Mouse (Mus musculus) hindbrain, embryonic 11.5 days (tissue): Measurements from ENCODE around the gene Nebl. TPM values are rescaled to one million over a fixed set of nuclear protein-coding genes. Genes with fewer than 3 reads are reported as not detected.

Experiments used
- ATAC-seq: fragments of 200-750 bp; cut with Nextera tagmentation; 2 replicates; pipeline ENCODE4 v1.8.0; 2017; ENCODE audit warnings: mild to moderate bottlenecking, moderate TSS enrichment, moderate library complexity; ENCODE audit not compliant: low FRiP score
- DNase-seq: peaks from one replicate; pipeline ENCODE4 v3.0.0-alpha.2; 2015; ENCODE audit warnings: low spot score
- H3K27ac ChIP-seq: fragments of 300-500 bp; sonication (generic); 2 replicates; pipeline ENCODE4 v1.5.1; 2014; ENCODE audit warnings: mild to moderate bottlenecking, low read depth, low read length
- H3K27me3 ChIP-seq: fragments of 300-500 bp; sonication (generic); 2 replicates; pipeline ENCODE4 v1.6.1; 2014; ENCODE audit warnings: mild to moderate bottlenecking, low read length, moderate library complexity, mixed read lengths; ENCODE audit not compliant: control insufficient read depth, insufficient read depth
- H3K36me3 ChIP-seq: fragments of 300-500 bp; sonication (generic); 2 replicates; pipeline ENCODE4 v1.6.1; 2014; ENCODE audit warnings: mild to moderate bottlenecking, low read length, moderate library complexity, mixed read lengths; ENCODE audit not compliant: control insufficient read depth, insufficient read depth
- H3K4me1 ChIP-seq: fragments of 300-500 bp; sonication (generic); replicated peaks from 2 replicates; pipeline ENCODE4 v1.6.1; 2014; ENCODE audit warnings: low read length, mixed read lengths; ENCODE audit not compliant: control insufficient read depth, insufficient read depth
- H3K4me2 ChIP-seq: fragments of 300-500 bp; sonication (generic); replicated peaks from 2 replicates; pipeline ENCODE4 v1.6.1; 2014; ENCODE audit warnings: mild to moderate bottlenecking, low read depth, low read length
- H3K4me3 ChIP-seq: fragments of 300-500 bp; sonication (generic); 2 replicates; pipeline ENCODE4 v1.5.1; 2014; ENCODE audit warnings: low read depth, low read length
- H3K9ac ChIP-seq: fragments of 300-500 bp; sonication (generic); 2 replicates; pipeline ENCODE4 v1.6.1; 2014; ENCODE audit warnings: low read depth, low read length
- H3K9me3 ChIP-seq: fragments of 300-500 bp; sonication (generic); 2 replicates; pipeline ENCODE4 v1.6.1; 2016; ENCODE audit warnings: low read length; ENCODE audit not compliant: control insufficient read depth
- WGBS: fragments of 180-500 bp; shearing (Covaris S2); extraction: QIAGEN DNeasy Blood & Tissue Kit; methylation state at CpG from one replicate; pipeline ENCODE4 v1.1.7; 2014; 5-methylcytosine and 5-hydroxymethylcytosine counted together
- polyA plus RNA-seq: library from polyadenylated mRNA; unstranded; fragments of >200 nt; fragmentation: Nextera tagmentation; extraction: Ambion mirVana; gene quantifications from 2 replicates; pipeline ENCODE4 v1.2.1, GENCODE M21; 2014

Nebl gene
- polyA plus RNA-seq, 1 experiment from 2014 or later, result 8.6 TPM

DNA sequence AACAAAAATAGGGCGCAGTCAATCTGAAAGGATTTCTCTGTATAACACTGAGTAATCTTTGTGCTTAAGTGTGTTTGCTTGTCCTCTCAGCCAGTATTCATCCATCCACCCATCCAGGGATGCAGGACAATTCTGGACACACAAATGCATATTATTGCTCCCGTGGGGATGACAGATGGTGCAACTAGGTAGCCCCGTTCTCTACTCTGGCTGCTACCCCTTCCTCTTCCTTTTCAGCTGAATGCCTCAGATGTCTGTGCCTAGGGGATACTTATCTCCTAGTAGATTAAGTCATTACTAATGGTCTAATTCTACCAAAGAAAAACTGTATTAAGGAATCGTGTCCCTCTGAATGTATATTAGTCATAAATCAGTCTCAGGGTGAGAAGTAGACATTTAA, 296.0 kb downstream of the Nebl start:
- Histone ChIP-seq H3K4me3 (no peak overlapping the region), H3K9me3 (no peaks in the 10 kb centered on the region), H3K27ac (no peak overlapping the region), H3K4me1 (peaks cover 3% of the 10 kb centered on the region; the same call in 1 of the 2 replicates), H3K4me2 (no peak overlapping the region), H3K27me3 (peaks cover 2% of the 10 kb centered on the region; the same call in 1 of the 2 replicates), H3K9ac (no peak overlapping the region), H3K36me3 (no peaks in the 10 kb centered on the region)
- WGBS, result 77% methylated on average over 4 of the region's 4 CpGs
- ATAC-seq (peak; percentile 46; the same call in 1 of the 2 replicates), DNase-seq (no peak)

DNA sequence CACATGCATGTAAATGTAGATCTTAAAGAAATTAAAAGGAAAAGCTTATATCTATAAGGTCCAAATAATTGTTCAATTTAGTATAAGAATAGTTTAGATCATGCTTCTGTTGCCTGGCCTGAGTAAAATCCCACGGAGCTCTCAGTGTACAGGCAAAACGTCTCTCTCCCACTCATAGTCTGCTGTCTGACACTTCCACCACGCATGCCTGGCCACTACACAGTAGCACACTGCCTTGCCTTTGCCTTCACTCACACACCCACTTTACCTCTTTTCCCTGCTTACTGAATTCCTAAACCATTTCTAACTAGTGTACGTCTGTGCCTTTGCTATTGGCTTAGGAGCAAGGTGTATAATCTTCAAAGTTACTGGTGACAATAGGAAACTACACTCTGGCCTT, 302.2 kb downstream of the Nebl start:
- H3K27me3 ChIP-seq, result no peaks in the 10 kb centered on the region; the same call in 1 of the 2 replicates
- H3K4me2 ChIP-seq, result no peak overlapping the region
- no peaks in the 10 kb centered on the region for H3K4me1 ChIP-seq
- DNase-seq (no peak), ATAC-seq (no peak)
- no peak overlapping the region for H3K27ac ChIP-seq
- H3K9me3 ChIP-seq, result no peaks in the 10 kb centered on the region
- H3K9ac ChIP-seq, result no peak overlapping the region
- WGBS, result 80% methylated on average over 4 of the region's 4 CpGs
- no peaks in the 10 kb centered on the region for H3K36me3 ChIP-seq
- H3K4me3 ChIP-seq, result no peak overlapping the region

DNA sequence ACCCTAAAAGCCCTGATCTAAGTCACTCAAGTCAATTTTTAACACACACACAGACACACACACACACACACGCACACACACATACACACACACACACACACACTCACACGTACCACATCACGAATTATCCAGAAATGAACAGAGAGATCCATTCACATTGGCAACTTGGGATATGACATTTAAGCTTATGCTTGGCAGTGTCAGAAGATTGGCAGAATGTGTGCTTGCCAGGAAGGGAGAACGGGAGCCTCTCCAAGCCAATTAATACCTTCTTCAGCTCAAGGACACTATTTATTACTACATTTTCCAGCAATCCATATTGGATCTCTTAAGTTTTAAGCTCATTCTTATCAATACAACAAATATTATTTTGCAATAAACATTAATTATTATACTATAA, 303.1 kb downstream of the Nebl start:
- 91% methylated on average over 4 of the region's 4 CpGs for WGBS
- no peaks in the 10 kb centered on the region for H3K36me3 ChIP-seq
- H3K9ac ChIP-seq, result no peak overlapping the region
- no peaks in the 10 kb centered on the region for H3K4me1 ChIP-seq
- no peaks in the 10 kb centered on the region; the same call in 1 of the 2 replicates for H3K27me3 ChIP-seq
- H3K9me3 ChIP-seq, result no peaks in the 10 kb centered on the region
- H3K4me3 ChIP-seq, result no peak overlapping the region
- no peak overlapping the region for H3K27ac ChIP-seq
- no peak overlapping the region for H3K4me2 ChIP-seq
- DNase-seq (no peak), ATAC-seq (no peak)

DNA sequence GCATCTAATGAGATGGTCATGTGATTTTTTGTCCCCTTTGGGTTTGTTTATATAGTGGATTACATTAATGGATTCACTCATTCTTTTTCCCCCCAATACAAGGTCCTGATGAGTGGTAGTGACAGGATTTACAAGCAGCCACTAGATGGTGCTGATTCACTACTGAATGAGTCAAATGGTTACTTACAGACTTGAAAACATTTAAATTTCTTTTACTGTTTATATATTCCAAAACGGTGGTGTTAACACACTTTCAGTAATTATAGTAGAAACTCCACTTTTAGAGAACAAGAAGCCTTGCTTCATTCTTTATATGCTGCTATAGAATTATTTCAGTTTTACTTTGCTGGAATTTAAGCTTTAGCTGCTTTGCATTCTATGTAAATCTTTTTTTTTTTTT, 308.3 kb downstream of the Nebl start:
- 4% methylated on average over 1 of the region's 1 CpGs for WGBS
- no peaks in the 10 kb centered on the region for H3K4me1 ChIP-seq
- H3K4me3 ChIP-seq, result no peak overlapping the region
- no peak overlapping the region for H3K4me2 ChIP-seq
- no peak overlapping the region for H3K27ac ChIP-seq
- H3K9ac ChIP-seq, result no peak overlapping the region
- H3K27me3 ChIP-seq, result no peaks in the 10 kb centered on the region
- DNase-seq, result peak; percentile 74
- no peaks in the 10 kb centered on the region for H3K36me3 ChIP-seq
- H3K9me3 ChIP-seq, result no peaks in the 10 kb centered on the region
- ATAC-seq, result peak; percentile 66; the same call in 1 of the 2 replicates

DNA sequence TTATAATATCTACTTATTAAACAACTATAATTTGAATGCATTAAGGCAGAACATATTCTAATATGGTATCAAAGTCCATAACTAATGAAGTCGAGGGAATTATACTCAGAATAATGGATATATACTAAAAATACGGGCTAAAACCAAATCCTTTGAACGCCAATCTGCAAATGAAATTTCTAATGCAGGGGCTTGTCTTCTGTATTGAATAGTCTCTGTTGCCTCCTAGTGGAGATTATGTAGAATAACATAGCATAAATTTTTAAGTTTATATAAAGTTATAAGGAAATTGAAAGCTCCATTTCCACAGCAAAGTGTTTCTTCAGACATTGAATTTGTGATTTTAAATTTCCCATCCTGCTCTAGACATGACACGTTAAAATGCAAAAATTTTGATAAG, 315.9 kb downstream of the Nebl start:
- H3K4me1 ChIP-seq, result no peaks in the 10 kb centered on the region
- no peak for DNase-seq

DNA sequence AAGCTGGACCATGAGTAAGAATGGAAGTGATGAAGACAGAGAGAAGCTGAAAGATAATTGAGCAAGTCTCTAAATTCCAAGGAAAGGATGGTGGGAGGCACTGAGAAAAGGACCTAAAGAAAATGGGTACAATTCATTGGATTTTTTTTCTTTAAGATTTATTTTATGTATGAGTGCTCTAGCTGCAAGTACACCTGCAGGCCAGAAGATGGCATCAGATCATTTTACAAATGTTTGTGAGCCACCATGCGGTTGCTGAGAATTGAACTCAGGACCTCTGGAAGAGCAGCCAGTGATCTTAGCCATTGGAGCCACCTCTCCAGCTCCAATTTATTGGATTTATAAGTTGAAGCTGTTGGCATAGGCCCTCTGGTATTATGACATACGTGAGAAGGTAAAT, 316.9 kb downstream of the Nebl start:
- H3K27me3 ChIP-seq, result no peaks in the 10 kb centered on the region
- no peak overlapping the region for H3K27ac ChIP-seq
- no peaks in the 10 kb centered on the region for H3K4me1 ChIP-seq
- H3K9me3 ChIP-seq, result no peaks in the 10 kb centered on the region
- H3K4me2 ChIP-seq, result no peak overlapping the region
- no peak for DNase-seq
- H3K36me3 ChIP-seq, result no peaks in the 10 kb centered on the region
- ATAC-seq, result no peak
- no peak overlapping the region for H3K9ac ChIP-seq
- 89% methylated on average over 2 of the region's 2 CpGs for WGBS
- H3K4me3 ChIP-seq, result no peak overlapping the region

More for the DNA sequence above, 315.9 kb downstream of the Nebl start:
- no peak overlapping the region for H3K27ac ChIP-seq
- H3K27me3 ChIP-seq, result no peaks in the 10 kb centered on the region
- no peaks in the 10 kb centered on the region for H3K9me3 ChIP-seq
- no peak for ATAC-seq
- 35% methylated on average over 4 of the region's 4 CpGs for WGBS
- H3K4me2 ChIP-seq, result no peak overlapping the region
- H3K9ac ChIP-seq, result no peak overlapping the region
- H3K36me3 ChIP-seq, result no peaks in the 10 kb centered on the region
- H3K4me3 ChIP-seq, result no peak overlapping the region

DNA sequence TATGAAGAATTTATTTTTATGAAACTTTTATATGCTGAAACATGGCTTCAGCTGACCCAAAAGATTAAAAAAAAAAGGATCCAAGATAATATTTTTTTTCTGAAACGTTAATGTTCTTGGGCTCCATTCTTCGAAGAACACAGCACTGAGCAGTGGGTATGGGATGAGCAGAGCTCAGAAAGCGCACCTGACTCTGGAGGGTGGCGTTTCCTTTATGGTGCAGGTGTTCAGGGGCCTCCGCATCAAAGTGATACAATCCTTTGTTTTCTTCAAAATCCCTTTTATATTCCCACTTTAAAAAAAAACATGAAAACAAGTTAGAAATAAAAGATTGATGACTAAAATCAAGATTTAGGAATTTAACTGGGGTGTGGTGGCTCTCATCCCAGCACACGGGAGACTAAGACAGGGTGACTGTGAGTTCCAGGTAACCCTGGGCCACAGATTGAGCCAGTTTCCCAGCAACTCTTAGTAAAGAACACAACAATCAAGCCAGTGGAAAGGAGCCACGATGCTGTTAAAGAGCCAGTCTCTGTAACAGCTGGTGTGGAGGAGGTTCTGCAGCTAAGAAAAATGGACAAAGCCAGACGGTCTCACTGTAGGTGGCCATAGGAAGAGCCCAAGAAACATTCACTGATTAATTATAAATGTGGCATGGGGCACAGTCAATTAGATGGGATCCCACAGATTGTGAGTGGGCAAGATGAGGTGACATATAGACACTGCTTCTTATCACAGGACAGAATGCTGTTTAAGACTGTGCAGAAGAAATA, 317.6 kb downstream of the Nebl start:
- ATAC-seq (peak; percentile 25; the same call in 1 of the 2 replicates), DNase-seq (no peak)
- no peak overlapping the region for H3K9ac ChIP-seq
- no peaks in the 10 kb centered on the region for H3K36me3 ChIP-seq
- no peaks in the 10 kb centered on the region for H3K27me3 ChIP-seq
- no peaks in the 10 kb centered on the region for H3K9me3 ChIP-seq
- H3K27ac ChIP-seq, result no peak overlapping the region
- H3K4me3 ChIP-seq, result no peak overlapping the region
- H3K4me2 ChIP-seq, result no peak overlapping the region
- 77% methylated on average over 8 of the region's 8 CpGs for WGBS
- no peaks in the 10 kb centered on the region for H3K4me1 ChIP-seq

DNA sequence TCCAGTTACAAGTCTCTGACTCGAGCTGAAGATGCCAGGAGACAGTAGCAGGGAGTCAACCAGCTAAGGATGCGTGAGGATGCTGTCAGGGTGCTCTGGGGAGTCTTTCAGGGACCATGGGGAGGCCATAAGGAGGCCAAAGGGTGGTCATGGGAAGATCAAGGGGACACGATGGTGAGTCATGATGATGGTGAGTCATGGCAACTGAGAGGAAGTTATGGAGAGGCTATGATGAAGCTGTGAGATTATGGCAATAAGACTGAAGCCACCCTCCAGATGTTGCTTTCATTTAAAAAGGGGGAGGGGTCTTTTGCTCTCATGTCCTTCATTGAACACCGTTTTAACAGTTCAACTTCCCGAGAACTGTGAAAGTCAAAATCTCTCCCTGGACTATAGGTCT, 322.0 kb downstream of the Nebl start:
- Histone ChIP-seq H3K4me2 (no peak overlapping the region), H3K27ac (no peak overlapping the region), H3K9ac (no peak overlapping the region), H3K4me3 (no peak overlapping the region), H3K9me3 (no peaks in the 10 kb centered on the region), H3K27me3 (no peaks in the 10 kb centered on the region), H3K36me3 (no peaks in the 10 kb centered on the region), H3K4me1 (no peaks in the 10 kb centered on the region)
- WGBS, result 83% methylated on average over 5 of the region's 5 CpGs
- no peak for DNase-seq
- no peak for ATAC-seq

DNA sequence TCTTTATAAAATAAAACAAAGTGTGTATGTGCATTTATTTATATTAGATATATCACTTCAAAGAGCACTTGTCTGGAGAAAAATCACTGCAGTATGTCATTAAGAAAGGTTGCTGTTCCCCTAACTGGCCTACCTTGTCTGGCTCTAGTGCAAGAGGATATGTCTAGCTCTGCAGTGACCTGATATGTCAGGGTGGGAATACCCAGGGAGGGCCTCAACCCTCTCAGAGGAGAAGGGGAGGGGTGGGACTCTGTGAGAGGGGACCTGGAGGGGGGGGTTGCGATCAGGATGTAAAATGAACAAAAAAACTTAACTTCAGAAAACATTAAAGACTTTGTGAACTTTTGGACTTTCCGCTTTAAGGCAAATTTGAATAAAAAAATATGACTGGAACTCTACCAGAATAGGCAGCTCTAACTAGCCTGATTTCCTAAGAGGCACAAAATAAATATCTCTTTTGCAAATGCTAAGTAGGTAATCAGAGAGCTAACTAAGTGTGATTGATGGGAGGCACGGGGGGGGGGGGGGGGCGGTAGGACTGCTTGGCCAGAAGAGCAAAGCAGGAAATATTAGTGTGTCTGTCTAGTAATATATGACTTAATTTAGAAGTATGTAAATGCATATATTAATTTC, 325.2 kb downstream of the Nebl start:
- Histone ChIP-seq H3K9me3 (no peaks in the 10 kb centered on the region), H3K27me3 (no peaks in the 10 kb centered on the region), H3K36me3 (no peaks in the 10 kb centered on the region), H3K27ac (no peak overlapping the region), H3K9ac (no peak overlapping the region), H3K4me1 (no peaks in the 10 kb centered on the region), H3K4me2 (no peak overlapping the region), H3K4me3 (no peak overlapping the region)
- ATAC-seq (no peak), DNase-seq (no peak)
- WGBS, result 55% methylated on average over 4 of the region's 4 CpGs
